Mouse (Mus musculus) cerebellum, adult 11 months (tissue): ENCODE data around the gene Tpcn1.

Experiments
- DNase-seq: peaks from one replicate; pipeline ENCODE4 v3.0.0; 2022

The Tpcn1 gene

DNA sequence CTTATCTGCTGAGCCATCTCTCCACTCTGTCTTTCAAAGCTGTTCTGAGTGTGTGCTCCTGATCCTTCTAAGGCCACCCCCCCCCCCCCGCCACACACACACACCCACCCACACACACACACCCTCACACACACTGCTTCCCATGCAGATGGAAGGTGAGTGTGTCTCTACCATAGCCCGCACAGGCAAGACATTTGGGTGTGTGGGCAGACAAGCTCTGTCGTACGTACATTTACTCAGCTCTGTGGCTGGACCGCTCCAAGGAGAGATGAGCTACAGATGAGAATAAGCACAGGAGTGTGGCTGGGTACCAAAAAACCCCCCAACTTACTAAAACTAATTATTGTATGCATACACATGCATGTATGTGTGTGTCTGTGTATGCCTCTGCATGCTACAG is 37.8 kb downstream of the Tpcn1 start:
- DNase-seq = no peak

DNA sequence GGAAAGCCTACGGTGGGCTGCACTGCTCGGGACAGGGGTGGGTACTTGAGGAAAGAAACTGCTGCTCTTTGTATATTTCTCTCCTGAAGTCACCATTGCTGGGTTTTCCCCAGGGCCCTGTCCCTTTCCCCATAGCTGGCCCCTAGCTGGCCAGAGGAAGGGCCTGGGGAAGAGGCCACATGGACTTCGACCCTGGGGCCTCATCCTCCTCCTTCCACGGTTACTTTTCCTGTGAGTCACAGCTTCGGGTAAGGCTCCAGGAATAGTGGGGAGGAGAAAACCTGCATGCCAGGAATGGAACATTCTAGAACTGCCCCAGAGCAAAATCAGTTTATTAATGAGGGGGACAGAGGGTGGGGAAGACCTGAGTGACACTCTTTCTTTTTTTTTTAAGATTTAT is 38.3 kb downstream of the Tpcn1 start:
- DNase-seq = no peak

DNA sequence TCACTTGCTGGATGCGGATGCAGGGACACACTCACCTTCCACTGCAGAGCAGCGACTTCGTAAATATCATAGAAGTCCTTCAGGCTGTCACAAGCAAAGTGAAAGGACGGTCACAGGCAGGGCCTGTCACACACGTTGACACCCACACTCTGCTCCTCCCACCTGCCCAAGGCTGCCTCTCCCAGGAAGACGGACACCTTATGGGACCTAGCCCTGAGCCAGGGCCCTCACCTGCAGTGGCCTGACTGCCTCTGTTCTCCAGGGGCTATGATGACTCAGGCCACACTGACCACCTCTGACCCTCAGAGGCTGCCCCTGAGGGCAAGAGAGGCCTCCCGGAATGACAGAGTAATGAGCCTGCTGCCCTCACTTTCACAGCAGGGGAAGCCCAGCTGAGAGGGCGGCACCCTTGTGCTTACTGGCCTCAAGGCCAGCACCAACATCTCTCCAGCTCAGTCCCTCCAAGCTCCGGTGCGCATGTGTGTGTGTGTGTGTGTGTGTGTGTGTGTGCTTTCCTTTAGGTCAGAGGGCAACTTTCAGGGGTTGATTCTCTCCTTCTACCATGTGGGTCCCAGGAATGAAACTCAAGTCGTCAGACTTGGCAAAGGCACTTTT is 40.1 kb downstream of the Tpcn1 start:
- DNase-seq = no peak

DNA sequence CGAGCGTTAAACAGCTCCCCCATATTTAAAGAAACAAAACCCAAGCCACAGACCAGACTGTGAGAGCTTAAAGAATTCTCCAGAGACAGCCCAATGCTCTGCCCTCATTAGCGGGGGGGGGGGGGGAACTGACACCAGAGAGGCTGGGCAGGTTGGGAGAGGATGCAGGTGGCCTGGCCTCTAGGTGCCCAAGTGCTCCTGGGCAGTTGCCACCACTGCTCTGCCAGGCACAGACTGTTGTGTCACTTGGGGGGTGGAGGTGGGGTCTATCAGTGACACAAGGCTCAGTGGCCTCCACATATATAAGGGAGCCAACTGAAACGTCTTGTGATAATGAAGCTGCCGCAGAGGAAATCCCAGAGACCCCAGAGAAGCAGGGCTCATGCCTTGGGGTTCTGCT is 51.8 kb downstream of the Tpcn1 start:
- DNase-seq = no peak

DNA sequence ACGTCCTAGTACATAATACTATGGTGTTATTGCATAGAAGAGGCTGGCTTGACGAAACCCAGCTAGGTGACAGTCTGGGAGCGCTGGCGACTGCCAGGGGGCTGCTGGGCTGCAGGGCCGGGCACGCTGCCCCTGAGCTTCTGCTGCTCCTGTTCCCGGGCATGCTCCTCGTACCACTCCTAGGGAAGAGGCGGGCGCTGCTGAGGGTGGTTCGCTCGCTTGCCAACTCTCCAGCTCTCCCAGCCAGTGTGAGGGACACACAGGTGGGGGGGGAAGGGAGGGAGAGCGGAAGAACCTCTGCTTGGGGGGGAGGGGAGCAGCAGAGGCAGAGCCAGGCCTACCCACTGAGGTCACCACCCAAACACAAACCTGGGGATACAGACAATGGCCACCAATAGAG is 52.4 kb downstream of the Tpcn1 start:
- DNase-seq = peak; percentile 55

DNA sequence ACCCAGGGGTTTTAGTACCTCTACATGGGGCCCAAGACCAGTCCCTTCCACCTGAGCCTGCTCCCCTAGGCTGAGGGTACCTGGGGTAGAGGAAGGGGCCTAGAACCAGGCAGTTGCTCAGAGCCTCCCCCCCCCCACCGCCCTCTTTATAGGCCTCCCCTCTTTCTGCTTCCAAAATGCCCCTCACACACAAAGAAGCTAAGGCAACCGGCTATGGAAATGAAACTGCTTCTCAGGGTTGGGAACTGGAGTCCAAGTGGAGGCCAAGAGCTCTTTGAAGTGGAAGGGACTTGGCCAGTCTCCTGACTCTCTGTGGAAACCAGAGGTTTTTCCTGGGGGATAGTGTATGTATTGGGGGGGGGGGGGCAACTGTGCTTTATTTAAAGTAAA is 53.8 kb downstream of the Tpcn1 start:
- DNase-seq = no peak

DNA sequence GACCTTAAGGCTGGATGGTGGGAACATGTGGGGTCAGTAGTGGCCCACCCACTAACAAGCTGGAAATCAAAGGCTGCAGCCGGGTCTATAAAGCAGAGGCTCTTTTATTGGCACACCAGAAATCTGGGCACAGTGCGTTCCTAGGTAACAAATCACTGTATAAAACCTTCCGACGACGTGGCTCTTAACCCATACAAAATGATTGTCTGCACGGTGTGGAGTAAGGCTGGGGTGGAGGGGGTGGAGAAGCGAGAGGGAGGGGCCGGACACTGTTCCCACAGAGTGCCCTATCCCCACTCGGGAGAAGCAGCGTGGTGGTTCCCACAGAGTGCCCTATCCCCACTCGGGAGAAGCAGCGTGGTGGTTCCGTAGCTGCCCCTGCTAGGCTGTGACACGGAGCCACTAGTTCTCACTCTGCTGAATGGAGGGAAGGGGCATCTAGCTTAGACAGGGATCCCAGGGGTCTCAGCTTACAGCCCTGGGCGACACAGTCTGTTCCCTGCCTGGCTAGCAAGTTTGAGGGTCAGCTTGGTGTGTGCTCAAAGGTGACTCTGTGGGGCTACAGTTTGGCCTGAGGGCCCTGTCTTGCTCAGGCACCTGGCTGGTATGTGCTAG is 54.3 kb downstream of the Tpcn1 start:
- no peak for DNase-seq

DNA sequence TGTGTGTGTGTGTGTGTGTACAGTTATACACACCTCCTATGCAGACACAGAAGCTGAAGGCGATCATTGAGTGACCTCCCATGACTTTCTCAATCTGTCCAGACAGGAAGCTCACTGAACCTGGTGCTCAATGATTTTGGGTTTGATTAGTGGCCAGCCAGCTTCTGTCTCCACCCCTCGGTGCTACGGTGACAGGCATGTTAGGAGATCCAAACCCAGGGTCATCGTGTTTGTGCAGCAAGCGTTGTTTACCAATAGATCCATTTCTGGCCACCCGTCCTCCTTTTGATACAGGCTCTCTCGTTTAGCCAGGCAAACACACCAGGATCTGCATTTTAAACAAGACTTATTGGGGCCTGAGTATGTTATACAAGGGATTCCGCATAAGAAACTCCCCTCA is 56.8 kb downstream of the Tpcn1 start:
- no peak for DNase-seq

DNA sequence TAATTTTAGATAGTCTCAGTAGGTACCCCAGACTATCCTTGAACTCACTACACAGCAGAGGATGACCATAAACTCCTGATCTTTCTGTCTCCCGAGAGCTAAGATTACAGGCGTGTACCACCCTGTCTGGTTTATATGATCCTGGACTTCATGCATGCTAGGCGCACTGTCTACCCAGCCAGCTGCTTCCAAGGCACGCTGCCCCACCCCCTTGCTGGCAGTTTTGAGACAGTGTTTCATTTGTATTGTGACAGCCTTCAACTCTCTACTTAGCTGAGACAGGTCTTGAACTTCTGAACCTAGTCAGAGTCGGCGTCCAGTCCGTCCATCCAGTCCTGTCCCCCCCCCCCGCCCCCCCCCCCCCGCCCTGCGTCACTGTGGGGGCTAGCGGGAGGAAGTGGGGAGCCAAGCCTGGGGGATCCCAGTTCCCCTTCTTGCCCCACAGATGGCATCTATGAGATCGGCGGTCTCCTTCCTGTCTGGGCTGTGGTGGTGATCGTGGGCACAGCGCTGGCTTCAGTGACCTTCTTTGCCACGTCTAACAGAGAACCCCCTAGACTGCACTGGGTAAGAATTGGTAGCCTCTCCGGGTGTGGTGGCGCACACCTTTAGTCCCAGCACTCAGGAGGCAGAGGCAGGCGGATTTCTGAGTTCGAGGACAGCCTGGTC is 61.0 kb downstream of the Tpcn1 start:
- no peak for DNase-seq

DNA sequence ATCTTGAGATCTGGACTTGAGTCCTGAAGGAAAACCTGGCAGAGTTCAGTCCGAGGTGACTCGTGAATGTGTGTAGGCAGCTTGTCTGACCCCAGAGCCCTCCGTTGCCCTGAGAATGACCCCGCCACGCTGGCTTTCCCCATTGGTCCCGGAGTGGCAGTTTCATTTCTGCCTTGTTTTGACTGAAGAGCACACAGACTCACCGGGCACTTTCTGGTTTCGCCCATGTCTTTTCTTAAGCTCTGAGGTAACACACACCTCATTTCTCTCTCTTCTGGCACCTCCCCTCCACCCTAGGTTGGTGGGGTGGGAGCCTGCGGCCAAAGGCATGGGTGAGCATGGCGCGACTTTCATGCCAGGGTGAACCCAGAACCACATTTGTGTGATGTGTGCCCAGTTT is 62.2 kb downstream of the Tpcn1 start:
- no peak for DNase-seq

DNA sequence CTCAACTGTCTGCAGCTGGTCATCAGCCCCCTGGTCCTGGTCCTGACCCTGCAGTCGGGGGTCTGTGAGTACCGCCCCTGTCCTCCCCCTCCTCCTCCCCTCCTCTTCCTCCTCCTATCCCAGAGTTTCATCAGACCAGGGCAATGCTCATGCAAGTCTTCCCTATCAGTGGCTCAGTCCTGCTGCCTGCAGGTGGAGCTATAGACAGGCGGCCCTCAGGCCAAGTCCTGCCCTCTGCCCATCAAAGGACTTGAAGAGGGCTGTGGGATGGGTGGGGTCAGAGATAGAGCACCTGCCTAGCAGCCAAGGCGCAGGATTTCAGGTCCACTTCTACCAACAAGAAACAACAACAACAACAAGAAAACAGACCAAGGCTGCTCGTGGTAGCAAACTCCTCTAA is 62.7 kb downstream of the Tpcn1 start:
- DNase-seq = no peak

DNA sequence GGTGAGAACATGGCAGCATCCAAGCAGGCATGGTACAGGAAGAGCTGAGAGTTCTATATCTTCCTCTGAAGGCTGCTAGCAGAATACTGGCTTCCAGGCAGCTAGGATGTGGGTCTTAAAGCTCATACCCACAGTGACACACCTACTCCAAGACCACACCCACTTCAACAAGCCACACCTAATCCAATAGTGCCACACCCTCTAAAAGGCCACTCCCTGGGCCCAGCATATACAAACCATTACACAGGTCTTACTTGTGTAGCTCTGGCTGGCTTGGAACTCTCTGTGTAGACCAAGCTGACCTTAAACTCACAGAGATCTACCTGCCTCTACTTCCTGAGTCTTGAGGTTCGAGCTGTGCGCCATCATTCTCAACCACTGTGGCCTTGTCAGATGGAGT is 63.7 kb downstream of the Tpcn1 start:
- DNase-seq = no peak

DNA sequence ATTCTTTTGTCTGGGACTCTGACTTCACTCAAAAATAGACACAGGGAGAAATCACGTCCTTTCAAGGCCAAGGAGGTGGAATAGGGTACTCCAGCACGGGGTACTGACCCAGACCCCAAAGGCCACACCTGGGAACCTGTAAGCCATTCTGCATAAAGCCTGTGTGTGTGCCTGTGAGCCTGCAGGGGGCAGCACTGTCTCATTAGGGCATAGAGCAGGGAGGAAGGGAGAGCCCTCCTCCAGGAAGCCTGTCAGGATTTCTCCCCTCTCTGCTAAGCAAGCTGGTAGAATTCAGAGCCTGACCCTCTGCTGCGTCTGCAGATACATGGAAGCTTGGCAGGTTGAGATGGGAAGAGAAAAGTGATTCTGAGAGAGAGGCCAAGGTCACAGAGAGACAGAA is 65.8 kb downstream of the Tpcn1 start:
- DNase-seq = no peak

DNA sequence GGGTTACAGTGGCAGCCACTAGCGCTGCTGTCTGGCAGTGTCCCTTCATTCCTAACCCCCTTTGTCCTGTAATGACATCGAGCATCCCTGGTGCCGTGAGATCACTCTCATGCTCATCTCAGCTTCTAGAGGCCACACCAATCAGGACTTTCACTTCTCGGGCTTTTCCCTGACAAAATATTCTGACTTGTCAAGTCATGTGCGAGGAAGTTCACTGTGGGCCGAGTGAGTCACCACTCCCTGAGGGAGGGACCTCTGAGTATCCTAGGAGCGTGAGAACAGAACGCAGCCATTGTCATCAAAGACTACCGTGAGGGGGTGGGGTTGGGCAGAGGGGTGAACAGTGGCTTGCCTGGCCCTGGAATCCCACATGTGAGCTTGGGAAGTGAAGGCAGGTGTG is 70.9 kb downstream of the Tpcn1 start:
- no peak for DNase-seq

DNA sequence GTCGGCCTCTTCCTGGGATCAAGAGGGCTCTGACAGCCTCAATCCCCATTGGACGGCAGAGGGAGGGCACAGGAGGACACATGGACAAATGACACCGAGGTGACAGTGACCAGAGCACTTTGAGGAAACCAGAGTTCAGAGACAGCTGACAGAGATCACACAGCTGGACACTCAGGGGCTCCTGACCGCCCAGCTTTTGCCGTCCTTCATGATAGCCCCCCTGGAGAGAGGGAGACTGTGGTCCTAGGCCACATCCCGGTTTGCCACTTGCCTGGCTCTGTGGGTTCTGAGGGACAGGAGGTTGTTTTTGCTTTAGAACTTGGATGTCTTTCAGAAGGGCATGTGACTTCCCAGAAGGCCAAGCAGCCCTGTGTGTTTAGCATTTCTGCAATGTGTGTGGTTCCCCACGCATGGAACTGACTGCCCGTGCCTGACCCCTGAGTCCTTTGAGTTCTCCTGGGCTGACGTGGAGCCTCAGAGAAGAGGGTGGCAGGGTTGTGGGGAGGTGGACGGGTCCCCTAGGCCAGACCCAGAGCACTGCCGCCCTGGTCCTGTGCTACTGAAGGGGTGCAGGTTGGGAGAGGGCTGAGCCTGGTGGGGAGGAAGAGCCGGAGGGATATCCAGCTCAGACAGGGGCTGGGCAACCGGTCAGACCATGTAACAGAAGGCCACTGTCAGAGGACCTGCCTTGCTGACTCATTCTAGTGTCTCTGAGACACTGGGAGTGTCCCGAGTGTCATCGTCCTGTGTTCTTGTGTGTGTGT is 72.1 kb downstream of the Tpcn1 start:
- no peak for DNase-seq

DNA sequence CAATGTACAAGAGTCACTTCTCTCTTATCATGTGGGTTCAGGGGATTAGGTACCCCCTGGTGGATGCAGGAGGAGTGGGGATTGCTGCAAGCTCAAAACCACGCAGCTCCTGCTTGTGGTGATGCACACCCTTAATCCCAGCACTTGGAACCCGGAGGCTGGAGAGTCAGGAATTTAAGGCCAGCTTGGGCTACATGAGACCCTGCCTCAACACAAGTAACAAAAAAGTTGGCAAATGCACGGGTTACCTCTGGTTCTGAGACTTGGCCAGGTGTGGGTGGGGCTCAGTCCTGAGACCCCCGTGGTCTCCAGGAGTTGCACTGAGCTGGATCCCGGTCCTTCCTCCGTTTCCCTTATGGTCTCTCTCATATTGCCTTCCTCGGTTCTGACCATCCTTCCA is 73.0 kb downstream of the Tpcn1 start:
- DNase-seq = no peak

DNA sequence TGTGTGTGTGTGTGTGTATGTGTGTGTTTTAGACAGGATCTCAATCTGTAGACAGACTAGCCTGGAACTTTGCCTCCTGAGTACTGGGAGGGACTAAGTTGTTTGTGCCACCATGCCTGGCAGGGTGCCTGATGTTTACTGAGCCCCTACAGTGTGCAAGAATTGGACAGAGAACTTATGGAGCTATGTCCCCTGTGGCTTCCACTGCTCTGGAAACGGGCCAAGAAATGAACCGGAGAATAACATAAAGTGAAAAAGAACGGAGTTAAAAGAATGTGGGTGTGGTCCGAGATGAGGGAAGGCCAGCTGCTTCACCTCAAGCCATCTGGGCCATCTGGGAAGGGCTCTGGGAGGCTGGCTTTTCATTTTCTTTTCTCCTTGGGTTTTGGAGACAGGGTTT is 73.7 kb downstream of the Tpcn1 start:
- DNase-seq = no peak

DNA sequence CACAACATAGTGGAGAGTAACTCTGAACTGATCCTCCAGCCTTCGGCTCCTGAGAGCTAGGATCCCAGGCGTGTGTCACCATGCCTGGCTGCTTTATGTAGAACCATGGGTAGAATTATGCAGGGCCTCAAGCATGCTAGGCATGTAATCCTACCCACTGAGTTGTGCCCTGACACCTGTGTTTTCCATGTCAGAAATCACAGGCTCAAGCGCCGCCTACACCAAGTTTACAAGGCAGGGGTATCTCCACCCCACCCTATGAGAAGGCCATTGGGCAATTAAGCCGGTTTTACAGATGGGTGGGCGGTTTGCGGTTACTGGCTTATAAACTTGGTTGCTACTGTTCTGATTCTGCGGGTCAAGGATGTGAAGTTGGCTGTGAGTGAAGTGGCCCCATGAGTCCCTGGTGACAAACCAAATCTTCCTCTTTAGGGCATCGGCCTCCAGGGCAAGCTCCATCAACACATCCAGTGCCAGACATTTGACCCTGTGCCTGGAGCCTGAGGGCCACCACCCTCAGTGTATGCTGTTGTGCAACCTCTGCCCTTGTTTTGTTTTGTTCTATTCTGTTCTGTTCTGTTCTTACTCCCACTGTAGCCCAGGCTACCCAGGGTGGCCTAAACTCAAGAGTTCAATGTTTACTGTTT is 74.3 kb downstream of the Tpcn1 start:
- no peak for DNase-seq

DNA sequence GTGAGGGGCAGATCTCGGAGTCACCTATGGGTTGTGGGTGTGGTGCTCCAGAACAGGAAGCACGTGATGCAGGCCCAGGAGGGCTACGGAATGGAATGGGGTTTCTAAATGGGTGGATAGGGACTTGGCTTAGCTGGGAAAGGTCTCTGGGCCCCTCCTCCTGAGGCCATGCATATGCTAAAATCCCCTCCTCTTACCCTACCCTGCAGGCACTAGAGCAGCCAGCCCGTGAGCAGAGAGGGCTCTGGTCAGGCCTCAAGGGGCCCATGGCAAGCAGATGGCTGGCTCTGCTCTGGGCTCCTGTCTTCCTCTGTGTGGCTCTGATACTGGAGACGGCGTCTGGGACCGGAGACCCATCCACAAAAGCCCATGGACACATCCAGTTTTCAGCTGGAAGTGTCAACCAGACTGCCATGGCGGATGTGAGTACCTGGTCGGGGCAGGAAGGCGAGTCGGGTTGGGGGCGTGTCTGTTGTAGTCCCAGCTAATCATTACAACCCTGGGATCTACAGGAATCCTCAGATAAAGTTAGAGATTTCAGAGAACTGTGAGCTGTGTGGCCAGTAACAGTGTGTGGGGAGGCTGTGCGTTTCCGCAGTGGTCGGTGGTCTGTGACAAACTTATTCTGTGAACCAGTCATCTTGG is 75.4 kb downstream of the Tpcn1 start:
- DNase-seq = no peak

DNA sequence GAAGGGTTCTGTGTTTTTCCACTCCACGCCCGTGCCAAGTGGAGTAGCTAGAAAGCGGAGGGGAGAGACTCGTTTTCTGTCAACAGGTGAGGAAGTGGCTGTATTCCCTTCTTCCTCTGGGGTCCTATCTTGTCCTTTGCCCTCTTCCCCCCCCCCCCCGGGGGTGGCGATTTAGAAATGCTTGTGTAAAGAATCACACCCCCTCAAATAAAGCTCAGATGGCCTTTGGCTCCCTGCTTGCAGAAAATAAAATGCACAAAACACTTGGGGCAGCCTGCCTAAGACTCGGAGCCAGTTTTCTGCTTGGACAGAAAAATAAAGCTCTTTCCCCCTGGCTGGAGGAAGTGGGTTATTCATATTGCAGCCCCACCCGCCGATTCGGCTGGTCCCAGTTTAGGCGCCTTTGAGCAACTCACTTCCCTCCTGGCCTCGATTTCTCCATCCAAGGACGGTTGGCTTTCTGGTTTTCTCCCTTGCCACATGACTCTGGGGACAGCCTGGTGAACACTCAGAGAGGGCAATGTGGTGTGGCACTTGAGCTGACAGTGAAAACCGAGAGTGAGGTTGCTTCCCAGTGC is 76.7 kb downstream of the Tpcn1 start:
- no peak for DNase-seq

DNA sequence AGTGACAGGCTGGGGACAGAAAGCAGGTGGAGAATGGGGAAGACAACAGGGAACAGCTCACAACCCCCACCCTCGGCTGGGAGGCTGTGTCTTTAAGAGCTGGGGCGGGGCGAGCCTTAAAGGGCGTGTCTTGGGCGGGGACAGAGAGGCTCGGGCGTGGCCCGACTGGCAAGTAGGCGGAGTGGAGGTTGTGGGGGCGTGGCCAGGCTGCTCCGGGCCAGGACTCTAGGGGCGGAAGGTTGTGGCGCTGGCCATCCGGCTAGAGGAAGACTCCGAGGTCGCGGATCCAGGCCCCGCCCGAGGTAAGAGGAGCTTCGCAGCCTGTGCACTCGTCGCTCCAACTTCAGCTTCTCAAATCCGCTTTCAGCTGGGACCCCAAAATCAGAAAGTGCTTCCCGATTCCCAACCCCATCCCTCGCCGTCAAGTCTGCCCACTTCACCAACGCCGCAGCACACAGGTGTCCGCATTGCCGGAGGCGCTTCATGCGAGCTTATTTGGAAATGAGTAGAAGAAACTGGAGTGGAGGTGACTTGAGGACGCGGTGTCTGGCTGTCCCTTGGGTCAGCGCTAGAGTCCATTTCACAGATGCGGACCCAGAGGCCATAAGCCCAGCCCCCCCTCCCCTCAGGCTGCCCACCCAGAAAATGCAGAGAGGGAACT is 77.4 kb downstream of the Tpcn1 start, which contains the start of gene Slc8b1:
TSS of gene Slc8b1 (plus strand) at position 187 of the 661 bp plus-strand sequence.
- peak; percentile 92 for DNase-seq

DNA sequence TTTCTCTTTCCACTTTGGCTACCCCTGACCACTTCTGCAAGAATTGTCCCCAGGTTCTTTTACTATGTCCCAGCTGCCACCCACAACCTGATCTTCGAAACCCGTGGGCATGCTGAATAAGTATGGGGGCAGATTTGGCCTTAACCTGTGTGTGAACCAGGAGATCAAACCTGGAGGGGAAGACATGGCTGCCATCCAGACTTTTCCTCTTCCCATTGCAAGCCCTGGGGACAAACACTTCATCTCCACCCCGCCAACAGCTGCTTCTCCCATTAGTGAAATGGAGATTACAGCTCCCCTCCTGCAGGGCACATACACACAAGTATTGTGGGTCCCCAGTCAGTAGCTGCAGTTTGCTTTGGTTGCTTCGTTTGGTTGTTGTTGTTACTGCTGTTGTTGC is 81.2 kb downstream of the Tpcn1 start:
- no peak for DNase-seq
